ENCODE assay signal across 8 mouse cellular contexts in the genomic region with DNA sequence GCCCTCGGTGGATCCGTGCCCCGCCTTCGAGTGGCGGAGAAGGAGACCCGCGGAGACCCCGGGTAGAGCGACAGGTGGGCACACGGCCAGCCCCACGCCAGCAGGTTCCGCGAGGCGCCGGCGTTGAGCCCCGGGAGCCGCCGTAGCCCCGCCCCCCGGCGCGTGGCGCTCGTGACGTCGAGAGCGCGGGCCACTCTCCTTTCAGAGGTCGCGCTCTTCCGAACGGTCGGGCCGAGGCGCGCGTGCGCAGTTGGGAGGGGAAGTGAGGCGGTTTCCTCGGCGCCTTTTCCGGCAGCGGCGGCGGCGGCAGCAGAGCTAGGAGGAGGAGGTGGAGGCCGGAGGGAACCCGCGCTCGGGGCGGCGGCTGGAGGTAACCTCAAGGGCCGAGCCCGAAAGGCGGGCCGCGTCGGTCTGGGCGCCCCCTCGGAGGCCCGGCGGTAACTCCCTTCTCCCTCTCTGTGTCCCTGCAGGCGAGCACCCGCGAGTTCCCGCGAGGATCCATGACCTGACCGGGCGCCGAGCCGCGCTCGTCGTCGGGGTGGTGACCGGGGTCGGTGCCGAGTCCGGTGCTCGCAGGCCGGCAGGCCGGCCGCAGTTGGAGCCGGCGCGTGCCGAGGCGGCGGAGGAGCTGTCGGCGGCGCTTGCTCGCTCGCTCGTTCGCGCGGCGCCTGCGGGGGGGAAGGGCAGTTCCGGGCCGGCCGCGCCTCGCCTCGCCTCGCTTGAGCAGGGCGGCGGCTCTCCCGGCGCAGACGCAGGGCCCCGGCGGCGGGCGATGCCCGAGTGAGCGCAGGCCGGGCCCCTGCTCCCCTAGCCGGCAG. TPM values are rescaled to one million over a fixed set of nuclear protein-coding genes. Genes with fewer than 3 reads are reported as not detected.
DNase-seq lines count a peak whose midpoint lies in the region; ATAC-seq and TF ChIP-seq lines count a peak whose summit lies in the region.

A gene (plus strand): TSS at position 297 of the 818 bp plus-strand sequence.
A gene (minus strand): TSS at position 605 of the 818 bp plus-strand sequence.

- H3K4me2 ChIP-seq in forebrain, embryonic 15.5 days (replicated peaks): peak within 1 kb of the TSS; percentile 85

- WGBS in forebrain, embryonic 15.5 days: 0% methylated on average over 91 of the region's 121 CpGs
- 1% methylated on average over 119 of the region's 121 CpGs for WGBS in lung, adult 2 months

- intact Hi-C loops in heart, postnatal 25 days (cut with DNase I): loop anchor here (2.0 to 5.0 kb wide), 4 partner anchors 51 to 203 kb away; no protein-coding TSS in a partner anchor

- no peaks in the 10 kb centered on the region for H3K27me3 ChIP-seq in forebrain, embryonic 15.5 days

- peak; percentile 93 for ATAC-seq in forebrain, embryonic 15.5 days (replicated peaks)
- peak; percentile 83 for ATAC-seq in neutrophil, adult 5-6 weeks (ENCODE audit: extremely low read depth, insufficient number of reproducible peaks, low FRiP score, poor library complexity, severe bottlenecking)

- H3K4me1 ChIP-seq in forebrain, embryonic 15.5 days: peaks cover 31% of the 10 kb centered on the region
- peaks cover 3% of the 10 kb centered on the region for H3K4me1 ChIP-seq in lung, adult 2 months (ENCODE audit: control insufficient read depth, insufficient read depth, low read length)

- peak; percentile 65 for TF ChIP-seq POLR2A in lung, adult 2 months (IDR thresholded peaks at IDR 0.05; ENCODE audit: borderline replicate concordance, extremely low read depth, low read depth, low read length)

- peak; percentile 95 for DNase-seq in ES-CJ7 (ENCODE audit: low read depth, low spot score)
- peak; percentile 98 for DNase-seq in cerebellum, adult 11 months
- DNase-seq in heart, postnatal 25 days (ENCODE audit: low spot score): peak; percentile 98
- DNase-seq in layer of hippocampus, adult 18-20 months (ENCODE audit: low spot score in 2 of 2): peak; percentile 97
- DNase-seq in lung, adult 2 months: peak; percentile 98
- peak; percentile 96 to 98 for DNase-seq in thymus, adult 18-20 months

- peaks cover 2% of the 10 kb centered on the region; the same call in 1 of the 2 replicates for H3K36me3 ChIP-seq in forebrain, embryonic 15.5 days

- no peaks in the 10 kb centered on the region for H3K9me3 ChIP-seq in forebrain, embryonic 15.5 days

- H3K4me3 ChIP-seq in forebrain, embryonic 15.5 days: peak within 1 kb of the TSS; percentile 82
- peak within 1 kb of the TSS; percentile 88 for H3K4me3 ChIP-seq in lung, adult 2 months (replicated peaks; ENCODE audit: extremely low read depth, low read depth, low read length)

- no peak for TF ChIP-seq CTCF in lung, adult 2 months (IDR thresholded peaks at IDR 0.05; ENCODE audit: insufficient read depth, low read length)

- peak within 1 kb of the TSS; percentile 85 for H3K9ac ChIP-seq in forebrain, embryonic 15.5 days (replicated peaks)

- H3K27ac ChIP-seq in forebrain, embryonic 15.5 days (replicated peaks): peak within 1 kb of the TSS; percentile 93

RNA-seq across cellular contexts. Expression of the first gene that starts in this region (rescaled TPM):
- 32.1 and 33.0 TPM in 2 replicates for polyA plus RNA-seq in forebrain, embryonic 15.5 days (2015; fragmentation: Nextera tagmentation; extraction: Ambion mirVana)
- 10 to 100 TPM; 40.5 to 43.7 TPM for total RNA-seq in heart, postnatal 25 days (2021)
- total RNA-seq in layer of hippocampus, adult 18-20 months (2021): 10 to 100 TPM; 47.2 to 49.9 TPM
- 164 and 217 TPM in 2 replicates for polyA plus RNA-seq in lung, adult 2 months (2012; rRNA removed)
- total RNA-seq in neutrophil, adult 5-6 weeks (2017): 210 and 221 TPM in 2 replicates

RNA-seq across cellular contexts. Expression of the second gene that starts in this region (rescaled TPM):
- polyA plus RNA-seq in forebrain, embryonic 15.5 days (2015; fragmentation: Nextera tagmentation; extraction: Ambion mirVana): 1.0 and 1.1 TPM in 2 replicates
- total RNA-seq in heart, postnatal 25 days (2021): under 1 TPM; 0.60 to 0.61 TPM
- not detected for total RNA-seq in layer of hippocampus, adult 18-20 months (2021)
- polyA plus RNA-seq in lung, adult 2 months (2012; rRNA removed): 2.3 and 5.2 TPM in 2 replicates
- 1.8 and 3.6 TPM in 2 replicates for total RNA-seq in neutrophil, adult 5-6 weeks (2017)

Comparison
In these comparisons a context has a peak if more than half of its experiments do, and no peak if none do; other contexts are left out.
1. Peak in every context shown above with its lines: DNase-seq, ATAC-seq, H3K4me3 ChIP-seq and H3K27ac ChIP-seq.